Mouse (Mus musculus) megakaryocyte, embryonic 14.5 days (primary cell): ENCODE results near the gene Unc5b. TPM values are rescaled to one million over a fixed set of nuclear protein-coding genes. Genes with fewer than 3 reads are reported as not detected.

Experiments used
- H3K27me3 ChIP-seq: replicated peaks from 2 replicates; pipeline ENCODE3; 2012; ENCODE audit warnings: inconsistent platforms
- H3K36me3 ChIP-seq: replicated peaks from 2 replicates; pipeline ENCODE3; 2012; ENCODE audit warnings: low read length, inconsistent platforms, mixed read lengths
- H3K4me1 ChIP-seq: 2 replicates; pipeline ENCODE4 v1.6.1; 2012; ENCODE audit warnings: inconsistent platforms
- H3K4me3 ChIP-seq: replicated peaks from 2 replicates; pipeline ENCODE3; 2012; ENCODE audit warnings: moderate library complexity, mild to moderate bottlenecking, inconsistent platforms
- H3K9me3 ChIP-seq: 2 replicates; pipeline ENCODE4 v1.6.1; 2012; ENCODE audit warnings: inconsistent platforms
- FLI1 ChIP-seq: IDR thresholded peaks from 2 replicates; pipeline ENCODE4 v1.6.1; 2012; ENCODE audit warnings: low read length, inconsistent platforms, mixed read lengths
- GATA1 ChIP-seq: IDR thresholded peaks from 3 replicates; pipeline ENCODE4 v1.6.1; 2012; ENCODE audit warnings: mixed read lengths, low read length, inconsistent platforms, borderline replicate concordance
- polyA plus RNA-seq: library from polyadenylated mRNA; stranded (reverse); fragments of >175 nt; gene quantifications from 2 replicates; pipeline ENCODE4 v1.2.3, GENCODE M21; 2012; ENCODE audit warnings: low replicate concordance; ENCODE audit not compliant: insufficient read depth

Gene Unc5b
- polyA plus RNA-seq, 1 experiment: 0.02 TPM

DNA sequence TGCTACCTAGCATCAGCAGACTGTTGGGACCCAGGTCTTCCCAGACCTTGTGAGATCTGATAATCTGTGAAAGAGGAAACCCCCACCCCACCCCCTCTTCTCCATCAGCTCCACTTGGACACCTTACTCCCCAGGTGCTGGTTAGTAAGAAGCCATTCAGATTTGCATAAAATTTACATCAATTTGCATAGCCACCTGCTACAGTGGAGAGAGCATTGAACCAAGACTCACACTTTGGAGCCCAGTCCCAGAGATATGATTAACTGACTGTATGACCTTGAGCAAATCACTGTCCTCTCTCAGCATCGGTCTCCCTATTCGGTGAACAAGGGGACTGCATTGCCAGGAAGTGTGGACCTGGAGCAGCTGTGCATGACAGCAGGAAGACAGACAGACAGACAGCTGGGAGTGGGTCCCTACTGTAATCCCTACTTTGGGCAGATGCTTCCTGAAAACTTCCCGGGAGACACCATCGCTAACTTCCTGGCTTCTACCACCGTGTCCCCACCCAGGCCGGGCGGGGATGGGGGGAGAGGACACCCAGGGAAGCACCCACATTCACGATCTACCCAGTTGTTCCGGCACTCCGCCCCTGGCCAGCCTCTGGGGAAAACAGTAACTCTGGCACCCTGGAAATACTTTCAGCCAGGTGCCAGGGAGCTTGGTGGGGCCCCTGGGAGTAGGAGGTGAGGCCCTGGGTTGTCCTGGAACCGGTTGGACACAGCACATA, 30.0 kb downstream of the Unc5b start:
- Histone ChIP-seq H3K4me3 (no peak overlapping the region), H3K36me3 (no peaks in the 10 kb centered on the region), H3K27me3 (peaks cover 93% of the 10 kb centered on the region), H3K9me3 (no peaks in the 10 kb centered on the region), H3K4me1 (no peaks in the 10 kb centered on the region; the same call in 1 of the 2 replicates)
- TF ChIP-seq GATA1: no peak
- no peak for TF ChIP-seq FLI1

DNA sequence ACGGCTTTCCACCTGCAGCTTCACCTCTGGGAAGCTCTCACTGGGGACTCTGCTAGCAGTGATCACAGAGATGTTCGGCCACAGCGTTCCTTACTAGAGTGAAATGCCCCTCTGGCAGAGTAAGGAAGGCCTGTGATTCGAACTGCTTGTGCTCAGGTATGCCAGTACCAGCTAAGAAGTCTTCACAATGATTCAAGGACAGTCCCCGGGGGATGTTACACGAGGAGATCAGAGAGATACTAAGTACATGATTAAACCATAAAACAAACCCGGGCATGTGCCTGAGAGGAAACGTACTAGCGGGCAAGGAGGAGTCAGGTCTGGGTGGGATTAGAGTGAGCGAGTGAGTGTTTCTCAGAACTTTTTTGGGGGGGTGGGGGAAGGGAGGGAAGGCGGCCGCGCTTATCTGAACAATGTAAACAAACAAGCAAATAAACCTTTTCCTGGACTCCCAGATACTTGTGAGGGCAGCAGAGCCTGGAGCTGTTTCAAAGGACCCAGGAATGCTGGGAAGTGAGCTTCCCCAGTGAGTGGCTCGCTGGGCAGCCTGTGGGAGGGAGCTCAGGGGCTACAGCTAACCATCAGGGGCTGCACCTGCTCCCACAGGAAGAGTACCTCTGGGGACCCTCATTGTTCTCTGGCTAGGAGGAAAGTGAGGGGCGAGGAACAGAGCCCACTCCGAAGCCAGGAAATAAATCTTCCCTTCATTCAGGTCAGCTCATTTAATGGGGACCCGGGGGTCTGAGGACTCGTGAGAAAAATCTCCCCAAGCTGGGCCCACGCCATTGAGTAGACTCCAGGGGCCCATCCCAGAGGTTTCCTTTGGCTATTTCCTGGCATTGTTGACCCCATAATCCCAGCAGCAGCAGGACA, 30.9 kb downstream of the Unc5b start:
- H3K36me3 ChIP-seq: no peaks in the 10 kb centered on the region
- H3K9me3 ChIP-seq: no peaks in the 10 kb centered on the region
- TF ChIP-seq GATA1: no peak
- TF ChIP-seq FLI1: no peak
- H3K4me3 ChIP-seq: no peak overlapping the region
- no peaks in the 10 kb centered on the region; the same call in 1 of the 2 replicates for H3K4me1 ChIP-seq
- H3K27me3 ChIP-seq: peaks cover 93% of the 10 kb centered on the region

DNA sequence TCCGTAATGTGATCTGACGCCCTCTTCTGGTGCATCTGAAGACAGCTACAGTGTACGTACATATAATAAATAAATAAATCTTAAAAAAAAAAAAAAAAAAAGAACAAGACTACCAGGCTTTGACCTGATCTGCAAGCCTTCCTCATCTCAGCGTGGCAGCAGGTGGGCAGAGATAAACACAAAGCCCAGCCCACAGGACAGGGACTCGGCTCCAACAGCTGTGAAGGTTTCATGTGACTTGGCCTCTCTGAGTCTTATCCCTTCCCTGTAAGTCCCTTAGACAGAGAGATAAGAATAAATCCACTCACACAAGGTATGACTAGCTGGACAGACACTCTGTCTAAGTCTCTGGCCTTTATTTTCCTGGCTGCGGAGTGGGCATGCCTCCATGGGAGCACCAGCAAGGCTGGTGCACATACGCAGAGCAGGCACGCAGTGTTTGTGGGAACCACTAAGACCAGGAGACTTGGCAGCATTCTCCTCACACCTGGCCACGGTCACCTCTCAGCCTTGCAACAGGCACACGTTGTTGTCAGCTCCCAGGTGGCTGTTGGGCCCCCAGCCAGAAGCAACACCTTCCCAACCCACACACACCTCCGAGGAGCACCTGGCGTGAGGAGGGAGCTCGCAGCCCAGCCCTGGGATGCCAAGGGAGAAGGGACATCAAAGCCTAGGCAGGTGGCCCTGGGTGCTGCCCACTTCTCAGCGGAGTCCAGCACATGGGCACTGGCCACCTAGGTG, 33.5 kb downstream of the Unc5b start:
- no peak for TF ChIP-seq FLI1
- TF ChIP-seq GATA1: no peak
- Histone ChIP-seq H3K4me3 (no peak overlapping the region), H3K36me3 (no peaks in the 10 kb centered on the region), H3K9me3 (no peaks in the 10 kb centered on the region), H3K4me1 (no peaks in the 10 kb centered on the region), H3K27me3 (peaks cover 88% of the 10 kb centered on the region)

DNA sequence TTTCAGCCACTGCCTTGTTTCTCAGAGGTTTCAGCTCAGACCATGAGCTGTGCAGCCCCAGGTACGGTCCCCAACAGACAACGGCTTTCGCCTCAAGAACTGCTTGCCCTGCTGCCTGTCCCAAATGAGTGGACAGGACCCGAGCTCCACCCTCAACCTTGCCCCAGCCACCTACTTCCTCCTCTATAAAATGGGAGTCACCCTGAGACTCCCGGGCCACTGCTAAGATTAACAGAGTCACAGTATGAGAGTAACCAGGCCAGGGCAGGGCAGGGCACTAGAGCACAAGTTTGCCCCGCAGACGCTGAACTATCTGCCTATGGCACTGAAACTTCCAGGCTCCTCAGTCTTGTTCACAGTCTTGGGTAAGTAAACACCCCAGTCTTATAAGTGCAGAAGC, 34.9 kb downstream of the Unc5b start:
- Histone ChIP-seq H3K36me3 (no peaks in the 10 kb centered on the region), H3K9me3 (no peaks in the 10 kb centered on the region), H3K4me3 (no peak overlapping the region), H3K4me1 (no peaks in the 10 kb centered on the region), H3K27me3 (peaks cover 87% of the 10 kb centered on the region)
- no peak for TF ChIP-seq GATA1
- TF ChIP-seq FLI1: no peak

DNA sequence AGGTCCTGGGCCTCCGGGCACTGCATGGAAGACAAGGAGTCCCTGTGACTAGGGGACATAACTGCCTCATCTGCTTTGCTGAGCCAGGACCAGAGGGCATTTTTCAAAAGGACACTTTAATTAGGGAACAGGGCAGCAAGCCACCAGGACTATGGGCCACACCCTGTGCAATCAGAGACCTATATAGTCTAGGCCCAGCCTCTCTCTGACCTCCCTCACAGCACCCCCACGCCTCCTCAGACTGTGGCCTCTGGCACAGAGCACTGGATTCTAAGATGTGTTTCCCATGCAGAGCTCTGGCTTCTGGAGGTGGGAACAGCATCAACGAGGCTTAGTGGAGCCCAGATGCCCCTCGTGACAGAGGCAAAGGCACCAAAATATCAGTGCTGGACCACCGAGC, 35.4 kb downstream of the Unc5b start:
- Histone ChIP-seq H3K4me3 (no peak overlapping the region), H3K4me1 (no peaks in the 10 kb centered on the region), H3K36me3 (no peaks in the 10 kb centered on the region), H3K27me3 (peaks cover 87% of the 10 kb centered on the region), H3K9me3 (no peaks in the 10 kb centered on the region)
- TF ChIP-seq GATA1 (no peak), FLI1 (no peak)

DNA sequence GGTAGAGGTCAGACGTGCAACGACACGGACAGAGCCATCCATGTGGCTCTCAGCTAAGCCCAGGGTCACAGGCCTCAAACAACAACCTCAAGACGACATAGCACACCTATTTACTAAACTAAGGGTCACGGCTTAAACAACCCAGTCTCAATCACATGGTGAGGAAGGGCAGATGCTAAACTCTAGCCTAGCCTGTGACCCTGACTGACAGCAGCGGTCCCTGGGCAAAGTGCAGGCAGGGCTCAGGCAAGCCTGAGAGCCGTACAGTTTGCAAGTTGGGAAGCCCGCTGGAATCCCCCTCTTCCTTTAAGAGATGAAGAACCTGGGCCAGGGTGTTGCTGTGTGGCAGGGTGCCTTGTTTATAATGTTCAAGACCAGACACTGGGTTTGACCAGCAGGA, 36.6 kb downstream of the Unc5b start:
- Histone ChIP-seq H3K27me3 (peaks cover 78% of the 10 kb centered on the region), H3K4me3 (no peak overlapping the region), H3K9me3 (no peaks in the 10 kb centered on the region), H3K4me1 (peaks cover 4% of the 10 kb centered on the region; the same call in 1 of the 2 replicates), H3K36me3 (no peaks in the 10 kb centered on the region)
- TF ChIP-seq FLI1 (no peak), GATA1 (no peak)

DNA sequence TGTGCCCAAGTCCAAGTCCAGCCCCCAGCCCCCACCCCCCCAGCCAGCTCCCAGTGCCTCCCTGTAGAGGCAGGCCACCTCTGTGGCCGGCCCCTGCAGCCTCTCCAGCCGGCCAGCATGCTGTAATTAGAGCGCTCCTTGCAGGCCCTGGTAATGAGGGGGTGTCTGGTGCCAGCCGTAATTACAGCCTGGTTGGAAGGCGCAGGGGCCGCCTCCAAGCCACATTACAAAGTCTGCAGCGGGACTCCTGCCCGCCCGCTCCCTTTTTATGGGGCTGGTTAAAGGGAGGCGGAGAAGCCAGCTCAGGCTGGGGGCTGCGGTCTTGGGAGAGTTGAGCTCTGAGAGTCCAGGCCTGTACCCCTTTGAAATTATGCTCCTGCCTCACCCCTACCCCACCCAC, 37.0 kb downstream of the Unc5b start:
- Histone ChIP-seq H3K4me3 (no peak overlapping the region), H3K36me3 (no peaks in the 10 kb centered on the region), H3K9me3 (no peaks in the 10 kb centered on the region), H3K27me3 (peaks cover 76% of the 10 kb centered on the region), H3K4me1 (peaks cover 4% of the 10 kb centered on the region; the same call in 1 of the 2 replicates)
- TF ChIP-seq GATA1 (no peak), FLI1 (no peak)

DNA sequence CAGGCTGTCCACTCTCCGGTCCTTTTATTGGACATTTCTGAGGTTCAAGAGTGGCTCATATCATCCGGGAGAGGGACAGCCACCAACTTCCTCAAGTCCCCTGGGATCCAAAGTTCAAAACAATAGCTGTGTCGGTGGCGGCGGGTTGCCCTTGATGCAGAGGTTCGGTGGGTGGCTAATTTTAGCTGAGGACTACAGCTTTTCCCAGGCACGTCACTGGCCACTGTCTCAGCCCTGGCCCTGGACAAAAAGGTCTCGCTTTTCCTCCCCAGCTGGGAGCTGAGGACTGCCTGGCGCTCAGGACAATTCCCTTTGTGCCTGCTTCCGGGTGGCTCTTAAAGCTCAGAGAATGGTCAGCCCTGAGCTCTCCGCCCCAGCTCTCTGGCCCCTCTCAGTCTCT, 38.5 kb downstream of the Unc5b start:
- no peak for TF ChIP-seq FLI1
- no peak for TF ChIP-seq GATA1
- Histone ChIP-seq H3K36me3 (no peaks in the 10 kb centered on the region), H3K4me1 (peaks cover 4% of the 10 kb centered on the region; the same call in 1 of the 2 replicates), H3K4me3 (no peak overlapping the region), H3K27me3 (peaks cover 74% of the 10 kb centered on the region), H3K9me3 (no peaks in the 10 kb centered on the region)

DNA sequence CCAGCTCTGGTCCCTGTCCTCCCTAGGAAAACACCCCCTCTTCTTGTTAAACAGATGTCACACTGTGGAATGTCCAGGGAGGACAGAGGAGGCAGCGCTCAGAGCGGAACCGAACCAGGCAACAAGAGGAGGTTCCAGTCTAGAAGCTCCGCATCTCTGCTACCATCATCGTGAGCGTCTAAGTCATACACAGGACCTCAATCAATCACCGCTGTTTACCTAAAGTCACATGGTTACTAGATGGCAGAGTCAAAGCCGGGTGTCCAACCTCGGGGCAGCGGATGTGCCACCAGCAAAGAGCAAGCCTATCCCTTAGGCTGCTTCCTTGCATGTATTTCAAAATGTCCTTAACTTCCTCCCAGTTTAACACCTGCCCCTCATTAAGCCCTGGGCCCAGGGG, 39.0 kb downstream of the Unc5b start:
- Histone ChIP-seq H3K9me3 (no peaks in the 10 kb centered on the region), H3K4me3 (no peak overlapping the region), H3K4me1 (peaks cover 4% of the 10 kb centered on the region; the same call in 1 of the 2 replicates), H3K27me3 (peaks cover 77% of the 10 kb centered on the region), H3K36me3 (no peaks in the 10 kb centered on the region)
- no peak for TF ChIP-seq FLI1
- TF ChIP-seq GATA1: no peak
